Mouse (Mus musculus): ENCODE measurements around the gene Yif1a. TPM values are rescaled to one million over a fixed set of nuclear protein-coding genes. Genes with fewer than 3 reads are reported as not detected.

Yif1a gene
- polyA plus RNA-seq, 1 experiment from 2014 or later = 68.6 TPM

GRCm38 (mm10) chr19:5069486-5069885 is 18.9 kb upstream of the Yif1a start:
- H3K27me3 ChIP-seq = no peaks in the 10 kb centered on the region
- ChIA-PET POLR2A (interaction anchor here (1.3 kb wide), 1 partner anchor 19 kb away, joined by 3 read pairs; the partner anchor contains the start of gene Rin1), CTCF (interaction anchor here (0.7 to 4.6 kb wide), 3 partner anchors 15 to 25 kb away, joined by 3 to 32 read pairs (median 3); no protein-coding TSS in a partner anchor)
- DNase-seq (ENCODE audit: low read depth, low spot score) = no peak
- in situ Hi-C loops (cut with MboI; ENCODE audit: low pct_unique_long_range_greater_than_20kb) = no loop called here
- TF ChIP-seq CTCF (IDR thresholded peaks at IDR 0.05) = no peak
- no peak for ATAC-seq

- ATAC-seq = no peak
- DNase-seq (ENCODE audit: low read depth, low spot score) = no peak
- H3K27me3 ChIP-seq = peaks cover 3% of the 10 kb centered on the region
- CTCF ChIA-PET = interaction anchor here (0.7 to 4.6 kb wide), 2 partner anchors 15 to 24 kb away, joined by 3 to 32 read pairs; no protein-coding TSS in a partner anchor
- POLR2A ChIA-PET = interaction anchor here (0.7 to 1.3 kb wide), 2 partner anchors 10 to 19 kb away, joined by 3 read pairs; partner anchors contain the start of gene Rin1
- in situ Hi-C loops (cut with MboI; ENCODE audit: low pct_unique_long_range_greater_than_20kb) = loop anchor here (5.0 kb wide), 1 partner anchor 53 kb away; no protein-coding TSS in a partner anchor
- no peak for TF ChIP-seq CTCF (IDR thresholded peaks at IDR 0.05)
Measured at GRCm38 (mm10) chr19:5069978-5070377, 18.4 kb upstream of the Yif1a start.

GRCm38 (mm10) chr19:5071077-5071476 is 17.3 kb upstream of the Yif1a start:
- ChIA-PET POLR2A (no interaction called here), CTCF (interaction anchor here (1.4 to 4.6 kb wide), 4 partner anchors 16 to 56 kb away, joined by 4 to 32 read pairs (median 8); partner anchors contain the start of gene Rin1)
- peaks cover 3% of the 10 kb centered on the region for H3K27me3 ChIP-seq
- in situ Hi-C loops (cut with MboI; ENCODE audit: low pct_unique_long_range_greater_than_20kb) = loop anchor here (5.0 kb wide), 1 partner anchor 54 kb away; no protein-coding TSS in a partner anchor
- DNase-seq (ENCODE audit: low read depth, low spot score) (no peak), ATAC-seq (no peak)
- TF ChIP-seq CTCF (IDR thresholded peaks at IDR 0.05) = no peak

GRCm38 (mm10) chr19:5071545-5072369 is 16.6 kb upstream of the Yif1a start:
- ATAC-seq = peak; percentile 58
- CTCF ChIA-PET = interaction anchor here (1.4 to 4.6 kb wide), 4 partner anchors 17 to 57 kb away, joined by 4 to 32 read pairs (median 8); partner anchors contain the start of gene Rin1
- peaks cover 3% of the 10 kb centered on the region for H3K27me3 ChIP-seq
- no peak for DNase-seq (ENCODE audit: low read depth, low spot score)
- in situ Hi-C loops (cut with MboI; ENCODE audit: low pct_unique_long_range_greater_than_20kb) = loop anchor here (5.0 kb wide), 1 partner anchor 54 kb away; no protein-coding TSS in a partner anchor
- TF ChIP-seq CTCF (IDR thresholded peaks at IDR 0.05) = no peak
- POLR2A ChIA-PET = interaction anchor here (1.2 kb wide), 1 partner anchor 21 kb away, joined by 4 read pairs; the partner anchor contains the start of gene Rin1

GRCm38 (mm10) chr19:5072389-5073019 is 15.8 kb upstream of the Yif1a start:
- ATAC-seq (peak; percentile 23), DNase-seq (ENCODE audit: low read depth, low spot score) (no peak)
- ChIA-PET POLR2A (interaction anchor here (1.2 kb wide), 1 partner anchor 22 kb away, joined by 4 read pairs; the partner anchor contains the start of gene Rin1), CTCF (interaction anchor here (1.8 to 4.6 kb wide), 3 partner anchors 18 to 56 kb away, joined by 4 to 32 read pairs (median 12); partner anchors contain the start of gene Rin1)
- peaks cover 3% of the 10 kb centered on the region for H3K27me3 ChIP-seq
- no peak for TF ChIP-seq CTCF (IDR thresholded peaks at IDR 0.05)
- in situ Hi-C loops (cut with MboI; ENCODE audit: low pct_unique_long_range_greater_than_20kb) = loop anchor here (5.0 kb wide), 1 partner anchor 55 kb away; no protein-coding TSS in a partner anchor

- CTCF ChIA-PET = interaction anchor here (1.8 to 4.6 kb wide), 2 partner anchors 18 to 56 kb away, joined by 4 to 32 read pairs; no protein-coding TSS in a partner anchor
- H3K27me3 ChIP-seq = peaks cover 3% of the 10 kb centered on the region
- no peak for DNase-seq (ENCODE audit: low read depth, low spot score)
- POLR2A ChIA-PET = interaction anchor here (1.2 to 1.4 kb wide), 2 partner anchors 18 to 22 kb away, joined by 4 to 5 read pairs; partner anchors contain the start of gene Rin1
- TF ChIP-seq CTCF (IDR thresholded peaks at IDR 0.05) = no peak
- no peak for ATAC-seq
- in situ Hi-C loops (cut with MboI; ENCODE audit: low pct_unique_long_range_greater_than_20kb) = loop anchor here (5.0 kb wide), 1 partner anchor 56 kb away; no protein-coding TSS in a partner anchor
Measured at GRCm38 (mm10) chr19:5073028-5073427, 15.3 kb upstream of the Yif1a start.

- CTCF ChIA-PET = interaction anchor here (2.2 kb wide), 1 partner anchor 23 kb away, joined by 16 read pairs; the partner anchor contains the start of gene Rin1
- in situ Hi-C loops (cut with MboI; ENCODE audit: low pct_unique_long_range_greater_than_20kb) = loop anchor here (5.0 kb wide), 1 partner anchor 56 kb away; no protein-coding TSS in a partner anchor
- ATAC-seq (no peak), DNase-seq (ENCODE audit: low read depth, low spot score) (no peak)
- POLR2A ChIA-PET = interaction anchor here (1.4 kb wide), 1 partner anchor 19 kb away, joined by 5 read pairs; no protein-coding TSS in a partner anchor
- no peak for TF ChIP-seq CTCF (IDR thresholded peaks at IDR 0.05)
- peaks cover 3% of the 10 kb centered on the region for H3K27me3 ChIP-seq
Measured at GRCm38 (mm10) chr19:5073518-5073917, 14.8 kb upstream of the Yif1a start.

GRCm38 (mm10) chr19:5079279-5079678 is 9.1 kb upstream of the Yif1a start:
- in situ Hi-C loops (cut with MboI; ENCODE audit: low pct_unique_long_range_greater_than_20kb) = no loop called here
- H3K27me3 ChIP-seq = peaks cover 13% of the 10 kb centered on the region

GRCm38 (mm10) chr19:5082005-5082404 is 6.3 kb upstream of the Yif1a start:
- no peak for DNase-seq (ENCODE audit: low read depth, low spot score)
- ChIA-PET POLR2A (no interaction called here), CTCF (no interaction called here)
- no peak for ATAC-seq
- no peak for TF ChIP-seq CTCF (IDR thresholded peaks at IDR 0.05)
- in situ Hi-C loops (cut with MboI; ENCODE audit: low pct_unique_long_range_greater_than_20kb) = no loop called here
- peaks cover 17% of the 10 kb centered on the region for H3K27me3 ChIP-seq

More at GRCm38 (mm10) chr19:5079279-5079678, 9.1 kb upstream of the Yif1a start:
- ATAC-seq (no peak), DNase-seq (ENCODE audit: low read depth, low spot score) (no peak)
- ChIA-PET CTCF (interaction anchor here (0.9 to 2.3 kb wide), 6 partner anchors 10 to 72 kb away, joined by 3 to 22 read pairs (median 4); no protein-coding TSS in a partner anchor), POLR2A (no interaction called here)
- TF ChIP-seq CTCF (IDR thresholded peaks at IDR 0.05) = no peak

GRCm38 (mm10) chr19:5082596-5082995 is 5.7 kb upstream of the Yif1a start:
- DNase-seq (ENCODE audit: low read depth, low spot score) (no peak), ATAC-seq (no peak)
- peaks cover 17% of the 10 kb centered on the region for H3K27me3 ChIP-seq
- in situ Hi-C loops (cut with MboI; ENCODE audit: low pct_unique_long_range_greater_than_20kb) = no loop called here
- POLR2A ChIA-PET = no interaction called here
- CTCF ChIA-PET = no interaction called here
- TF ChIP-seq CTCF (IDR thresholded peaks at IDR 0.05) = no peak
